Mouse (Mus musculus): ENCODE results near the gene Mta3. TPM values are rescaled to one million over a fixed set of nuclear protein-coding genes. Genes with fewer than 3 reads are reported as not detected.
A peak's percentile ranks its signal among the peaks of the same experiment; 100 is the strongest.

The Mta3 gene
- polyA plus RNA-seq, 1 experiment from 2014 or later = 44.2 TPM

- Histone ChIP-seq H3K4me3 (ENCODE audit: low read depth, low read length) (no peak overlapping the region), H3K4me2 (replicated peaks; ENCODE audit: low read depth) (no peak overlapping the region)
These were observed 143.8 kb downstream of the Mta3 start for GRCm38 (mm10) chr17:83849717-83850116.

GRCm38 (mm10) chr17:83850458-83850857 is 144.5 kb downstream of the Mta3 start:
- H3K27ac ChIP-seq (replicated peaks) = no peak overlapping the region
- no peaks in the 10 kb centered on the region for H3K9me3 ChIP-seq (ENCODE audit: control insufficient read depth, low read length)
- H3K4me1 ChIP-seq (replicated peaks; ENCODE audit: control insufficient read depth, insufficient read depth) = no peaks in the 10 kb centered on the region
- WGBS = 16% methylated on average over 9 of the region's 9 CpGs
- no peaks in the 10 kb centered on the region for H3K36me3 ChIP-seq (ENCODE audit: control insufficient read depth, insufficient read depth, low read length)
- peak; percentile 97 for TF ChIP-seq CTCF (IDR thresholded peaks at IDR 0.05; ENCODE audit: low read depth)
- TF ChIP-seq EP300 (optimal IDR thresholded peaks at IDR 0.05) = no peak
- no peak overlapping the region for H3K4me2 ChIP-seq (replicated peaks; ENCODE audit: low read depth)
- ATAC-seq (ENCODE audit: low FRiP score, low TSS enrichment) = no peak; the same call in 1 of the 2 replicates
- H3K9ac ChIP-seq (ENCODE audit: low read length) = no peak overlapping the region
- DNase-seq (ENCODE audit: low spot score) = peak; percentile 87
- H3K4me3 ChIP-seq (ENCODE audit: low read depth, low read length) = no peak overlapping the region
- H3K27me3 ChIP-seq (ENCODE audit: control insufficient read depth, insufficient read depth, low read length) = no peaks in the 10 kb centered on the region

More at GRCm38 (mm10) chr17:83849717-83850116, 143.8 kb downstream of the Mta3 start:
- H3K9ac ChIP-seq (ENCODE audit: low read length) = no peak overlapping the region
- no peak for DNase-seq (ENCODE audit: low spot score)
- TF ChIP-seq CTCF (IDR thresholded peaks at IDR 0.05; ENCODE audit: low read depth) (no peak), EP300 (optimal IDR thresholded peaks at IDR 0.05) (no peak)
- no peaks in the 10 kb centered on the region for H3K36me3 ChIP-seq (ENCODE audit: control insufficient read depth, insufficient read depth, low read length)
- 77% methylated on average over 5 of the region's 5 CpGs for WGBS
- no peaks in the 10 kb centered on the region for H3K27me3 ChIP-seq (ENCODE audit: control insufficient read depth, insufficient read depth, low read length)
- no peak overlapping the region for H3K27ac ChIP-seq (replicated peaks)
- no peaks in the 10 kb centered on the region for H3K9me3 ChIP-seq (ENCODE audit: control insufficient read depth, low read length)
- no peak for ATAC-seq (ENCODE audit: low FRiP score, low TSS enrichment)
- H3K4me1 ChIP-seq (replicated peaks; ENCODE audit: control insufficient read depth, insufficient read depth) = no peaks in the 10 kb centered on the region

GRCm38 (mm10) chr17:83850864-83851263 is 144.9 kb downstream of the Mta3 start:
- H3K4me2 ChIP-seq (replicated peaks; ENCODE audit: low read depth) = no peak overlapping the region
- 83% methylated on average over 5 of the region's 5 CpGs for WGBS

GRCm38 (mm10) chr17:83853831-83854230 is 147.9 kb downstream of the Mta3 start:
- Histone ChIP-seq H3K27ac (replicated peaks) (no peak overlapping the region), H3K4me3 (ENCODE audit: low read depth, low read length) (no peak overlapping the region), H3K9me3 (ENCODE audit: control insufficient read depth, low read length) (no peaks in the 10 kb centered on the region), H3K36me3 (ENCODE audit: control insufficient read depth, insufficient read depth, low read length) (no peaks in the 10 kb centered on the region), H3K4me1 (replicated peaks; ENCODE audit: control insufficient read depth, insufficient read depth) (no peaks in the 10 kb centered on the region), H3K27me3 (ENCODE audit: control insufficient read depth, insufficient read depth, low read length) (no peaks in the 10 kb centered on the region), H3K9ac (ENCODE audit: low read length) (no peak overlapping the region), H3K4me2 (replicated peaks; ENCODE audit: low read depth) (peak overlapping the region; percentile 32; the same call in 1 of the 2 replicates)
- WGBS = 56% methylated on average over 3 of the region's 3 CpGs
- TF ChIP-seq EP300 (optimal IDR thresholded peaks at IDR 0.05) = no peak
- peak; percentile 46 for TF ChIP-seq CTCF (IDR thresholded peaks at IDR 0.05; ENCODE audit: low read depth)
- DNase-seq (ENCODE audit: low spot score) (no peak), ATAC-seq (ENCODE audit: low FRiP score, low TSS enrichment) (no peak)

More at GRCm38 (mm10) chr17:83850864-83851263, 144.9 kb downstream of the Mta3 start:
- ATAC-seq (ENCODE audit: low FRiP score, low TSS enrichment) = no peak
- Histone ChIP-seq H3K4me1 (replicated peaks; ENCODE audit: control insufficient read depth, insufficient read depth) (no peaks in the 10 kb centered on the region), H3K27ac (replicated peaks) (no peak overlapping the region), H3K27me3 (ENCODE audit: control insufficient read depth, insufficient read depth, low read length) (no peaks in the 10 kb centered on the region), H3K9me3 (ENCODE audit: control insufficient read depth, low read length) (no peaks in the 10 kb centered on the region), H3K9ac (ENCODE audit: low read length) (no peak overlapping the region), H3K36me3 (ENCODE audit: control insufficient read depth, insufficient read depth, low read length) (no peaks in the 10 kb centered on the region), H3K4me3 (ENCODE audit: low read depth, low read length) (no peak overlapping the region)
- DNase-seq (ENCODE audit: low spot score) = no peak
- no peak for TF ChIP-seq CTCF (IDR thresholded peaks at IDR 0.05; ENCODE audit: low read depth)
- no peak for TF ChIP-seq EP300 (optimal IDR thresholded peaks at IDR 0.05)

GRCm38 (mm10) chr17:83854284-83854918 is 148.4 kb downstream of the Mta3 start:
- Histone ChIP-seq H3K4me3 (ENCODE audit: low read depth, low read length) (no peak overlapping the region), H3K27ac (replicated peaks) (no peak overlapping the region), H3K9ac (ENCODE audit: low read length) (no peak overlapping the region), H3K9me3 (ENCODE audit: control insufficient read depth, low read length) (no peaks in the 10 kb centered on the region), H3K4me2 (replicated peaks; ENCODE audit: low read depth) (peak overlapping the region; percentile 32; the same call in 1 of the 2 replicates), H3K4me1 (replicated peaks; ENCODE audit: control insufficient read depth, insufficient read depth) (no peaks in the 10 kb centered on the region), H3K36me3 (ENCODE audit: control insufficient read depth, insufficient read depth, low read length) (no peaks in the 10 kb centered on the region), H3K27me3 (ENCODE audit: control insufficient read depth, insufficient read depth, low read length) (no peaks in the 10 kb centered on the region)
- TF ChIP-seq CTCF (IDR thresholded peaks at IDR 0.05; ENCODE audit: low read depth) (no peak), EP300 (optimal IDR thresholded peaks at IDR 0.05) (no peak)
- WGBS = 36% methylated on average over 12 of the region's 12 CpGs
- ATAC-seq (ENCODE audit: low FRiP score, low TSS enrichment) (peak; percentile 76), DNase-seq (ENCODE audit: low spot score) (peak; percentile 80)

- TF ChIP-seq CTCF (IDR thresholded peaks at IDR 0.05; ENCODE audit: low read depth) (no peak), EP300 (optimal IDR thresholded peaks at IDR 0.05) (no peak)
- no peak overlapping the region for H3K9ac ChIP-seq (ENCODE audit: low read length)
- no peak for DNase-seq (ENCODE audit: low spot score)
These were observed 152.4 kb downstream of the Mta3 start for GRCm38 (mm10) chr17:83858413-83858812.

More at GRCm38 (mm10) chr17:83858413-83858812, 152.4 kb downstream of the Mta3 start:
- Histone ChIP-seq H3K4me3 (ENCODE audit: low read depth, low read length) (no peak overlapping the region), H3K4me2 (replicated peaks; ENCODE audit: low read depth) (no peak overlapping the region), H3K36me3 (ENCODE audit: control insufficient read depth, insufficient read depth, low read length) (no peaks in the 10 kb centered on the region), H3K27ac (replicated peaks) (no peak overlapping the region), H3K9me3 (ENCODE audit: control insufficient read depth, low read length) (no peaks in the 10 kb centered on the region), H3K4me1 (replicated peaks; ENCODE audit: control insufficient read depth, insufficient read depth) (no peaks in the 10 kb centered on the region), H3K27me3 (ENCODE audit: control insufficient read depth, insufficient read depth, low read length) (no peaks in the 10 kb centered on the region)
- WGBS = 79% methylated on average over 7 of the region's 7 CpGs
- ATAC-seq (ENCODE audit: low FRiP score, low TSS enrichment) = no peak

Data from stomach, postnatal 0 days (tissue).